Mouse (Mus musculus) kidney, adult 18-20 months (tissue): ENCODE measurements around the gene Rhox7a.
A peak's percentile ranks its signal among the peaks of the same experiment; 100 is the strongest.
"Not testable (repeated sequence)": the region's sequence is repeated elsewhere in the genome, so short reads cannot be mapped to it uniquely, and the experiment has no call there.

ENCODE experiments used
- DNase-seq: peaks from one replicate; pipeline ENCODE4 v3.0.0; 2021

Rhox7a gene

DNA sequence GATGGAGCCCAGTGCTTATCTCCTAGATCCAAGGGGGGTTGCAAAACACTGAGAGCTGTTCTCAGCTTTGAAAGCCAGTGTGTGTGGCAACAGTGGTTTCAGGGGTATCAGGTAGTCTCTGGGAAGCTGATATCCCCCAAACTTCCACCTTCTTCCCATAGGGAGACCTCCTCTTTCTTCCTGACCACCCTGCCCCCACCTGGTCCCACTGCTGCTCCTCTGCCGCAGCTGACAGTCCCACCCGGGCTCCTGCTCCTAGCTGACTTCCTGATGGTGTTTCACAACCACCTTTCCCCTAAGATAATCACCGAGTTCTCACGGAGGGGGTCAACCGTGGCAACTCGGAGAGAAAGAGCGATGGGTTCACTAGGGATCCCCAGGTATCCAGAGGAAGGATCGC lies at the start of gene Rhox7a:
TSS of gene Rhox7a (plus strand) at position 301 of the 400 bp plus-strand sequence.
- DNase-seq = not testable (repeated sequence)

DNA sequence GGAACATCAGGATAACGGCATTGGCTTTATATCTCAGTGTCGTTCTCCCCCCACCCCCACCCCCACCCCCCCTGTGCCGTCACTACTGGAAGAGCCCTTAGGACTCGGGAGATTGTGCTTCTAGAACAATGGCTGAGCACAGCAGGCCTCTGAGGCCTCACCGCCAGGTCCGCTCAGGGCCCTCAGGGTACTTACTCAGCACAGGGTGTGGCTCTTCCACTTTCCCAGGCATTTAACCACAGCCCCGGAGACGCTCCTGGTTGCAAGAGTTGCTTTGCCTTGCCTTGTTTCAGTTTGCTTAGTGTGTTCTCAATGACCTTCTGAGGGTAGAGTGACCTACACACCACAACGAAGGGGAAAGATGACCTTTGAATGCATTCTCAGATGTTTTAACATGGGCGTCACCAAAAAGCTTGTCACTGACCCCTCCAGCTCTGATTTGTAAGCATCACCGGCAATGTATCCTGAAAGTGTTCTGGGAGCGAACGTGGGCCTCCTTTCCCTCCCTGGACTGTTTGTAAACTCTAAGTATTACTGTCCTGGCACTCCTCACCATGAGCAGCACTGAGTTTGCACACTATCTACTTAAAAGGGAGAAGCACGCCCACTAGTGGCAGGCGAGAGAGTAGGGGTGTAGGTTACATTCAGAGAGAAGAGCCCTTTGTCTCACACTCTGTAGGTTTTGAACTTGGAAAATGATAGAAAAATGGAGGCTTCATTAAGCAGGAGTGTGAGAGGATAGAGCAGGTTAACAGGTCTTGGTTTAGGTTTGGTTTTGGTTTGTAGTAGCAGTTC lies 24.0 kb upstream of the Rhox7a start:
- DNase-seq = peak; percentile 7

DNA sequence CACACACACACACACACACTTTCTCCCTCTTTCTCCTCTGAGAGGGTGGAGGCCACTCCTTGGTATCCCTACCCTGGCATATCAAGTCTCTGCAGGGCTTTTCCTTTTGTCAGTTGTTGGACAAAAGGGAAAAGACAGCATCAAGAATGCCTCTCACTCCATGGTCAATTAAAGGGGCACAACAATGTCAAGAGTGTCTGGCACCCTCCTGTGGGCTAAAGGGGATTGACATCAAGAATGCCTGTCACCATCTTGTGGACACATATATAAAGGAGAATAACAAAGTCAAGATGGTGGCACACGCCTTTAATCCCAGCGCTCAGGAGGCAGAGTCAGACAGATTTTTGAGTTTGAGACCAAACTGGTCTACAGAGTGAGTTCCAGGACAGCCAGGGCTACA lies 22.1 kb upstream of the Rhox7a start:
- DNase-seq = no peak

DNA sequence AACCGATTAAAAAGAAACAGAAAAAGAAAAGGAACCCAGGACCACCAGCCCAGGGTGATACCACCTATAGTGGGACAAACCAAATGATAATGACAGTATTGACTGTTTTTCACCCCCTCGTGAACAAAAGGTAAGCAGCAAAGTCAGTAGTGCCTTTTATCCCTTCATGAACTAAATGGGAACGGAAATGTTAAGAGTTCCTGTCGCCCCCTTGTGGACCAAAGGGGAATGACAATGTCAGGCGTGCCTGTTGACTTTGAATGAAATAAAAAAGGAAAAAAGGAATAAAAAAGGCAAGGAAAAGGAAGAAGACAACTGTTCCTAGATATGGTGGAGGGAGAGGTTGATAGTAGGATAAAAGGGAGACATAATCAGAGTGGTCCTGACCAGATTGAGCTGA lies 20.3 kb upstream of the Rhox7a start:
- peak; percentile 46 for DNase-seq

DNA sequence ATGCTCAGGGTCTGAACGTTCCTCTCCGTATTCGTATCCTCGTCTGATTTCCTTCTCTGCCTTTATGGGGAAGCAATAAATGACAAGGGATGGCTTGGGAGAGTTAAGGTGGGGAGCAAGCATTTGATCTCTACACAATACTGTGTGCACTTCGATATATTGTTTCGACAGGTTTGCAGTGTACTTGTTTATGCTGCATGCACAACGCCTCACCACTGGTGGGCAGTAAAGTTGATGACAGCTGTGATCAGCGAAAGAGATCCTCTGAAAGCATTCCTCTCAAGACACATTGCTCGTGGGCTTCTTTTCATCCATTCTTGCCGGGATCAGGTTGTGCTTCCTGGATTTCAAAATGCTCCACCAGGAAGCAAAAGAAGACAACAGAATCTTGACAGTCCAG lies 15.8 kb upstream of the Rhox7a start:
- DNase-seq = no peak

DNA sequence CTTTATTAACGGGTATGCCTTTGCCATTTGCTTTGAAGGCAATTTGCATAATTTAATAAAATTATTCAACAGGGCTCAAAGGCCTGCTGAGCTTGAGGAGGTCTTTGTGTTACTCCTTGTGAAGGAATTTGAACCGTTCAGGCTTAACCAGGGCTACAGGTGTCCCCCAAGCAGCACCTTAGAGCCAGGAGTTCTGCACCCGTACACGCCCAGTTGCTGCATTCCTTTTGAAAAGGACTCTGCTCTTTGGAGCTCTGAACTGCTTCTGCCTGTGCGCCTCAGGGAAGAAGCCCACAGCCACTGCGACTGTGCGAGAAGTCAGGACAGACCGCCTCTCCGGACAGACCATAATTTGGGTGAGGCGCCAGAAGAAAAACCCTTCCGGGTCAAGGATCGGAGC lies 4.9 kb upstream of the Rhox7a start, which contains the start of gene Rhox6:
TSS of gene Rhox6 (plus strand) at position 301 of the 400 bp plus-strand sequence.
- not testable (repeated sequence) for DNase-seq

DNA sequence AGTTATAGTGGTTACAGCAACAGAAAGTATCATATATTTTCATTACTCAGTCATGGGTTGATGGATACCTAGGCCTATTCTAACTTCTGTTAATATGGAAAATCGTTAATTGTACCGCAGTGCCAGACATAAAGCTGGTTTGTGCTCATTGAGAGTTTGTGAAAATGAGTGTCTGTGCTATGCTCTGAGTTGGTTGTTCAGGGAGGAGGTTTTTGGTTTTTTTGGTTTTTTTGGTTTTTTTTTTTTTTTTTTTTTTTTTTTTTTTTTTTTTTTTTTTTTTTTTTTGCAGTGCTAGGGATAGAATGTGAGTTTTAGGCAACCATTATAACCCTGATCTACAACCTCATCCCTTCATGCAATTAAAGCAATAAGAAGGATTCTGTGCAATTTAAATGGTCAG lies 40.2 kb downstream of the Rhox7a start:
- DNase-seq = no peak

DNA sequence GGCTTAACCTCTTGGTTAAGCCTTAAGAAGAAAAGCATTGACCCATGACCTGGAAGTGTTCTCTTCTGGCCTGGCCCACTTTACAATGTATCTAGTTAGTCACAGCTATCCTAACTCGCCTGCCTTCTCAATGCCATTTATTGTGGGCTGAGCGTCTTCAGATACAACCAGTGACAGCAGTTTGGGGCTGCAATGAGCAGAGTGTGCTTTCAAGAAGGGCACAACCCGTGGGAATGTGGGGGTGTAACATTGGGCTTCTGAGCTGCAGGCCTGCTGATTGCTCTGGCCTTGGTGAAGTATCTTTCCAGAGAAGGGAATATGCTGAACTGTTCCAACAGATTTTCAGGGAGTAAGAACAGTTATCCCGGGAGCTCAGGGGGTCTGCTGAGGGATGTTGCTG lies 47.4 kb downstream of the Rhox7a start, which contains the start of gene Rhox8:
TSS of gene Rhox8 (minus strand) at position 101 of the 400 bp plus-strand sequence.
- no peak for DNase-seq
